Mouse (Mus musculus) cerebellum, adult 2 months (tissue): ENCODE measurements around the gene Ncoa1.

ENCODE experiments used
- CTCF ChIP-seq: fragments of 200-500 bp; IDR thresholded peaks from 2 replicates; pipeline ENCODE4 v1.5.1; 2011; ENCODE audit warnings: low read depth, mild to moderate bottlenecking, control low read depth, low read length, moderate library complexity, borderline replicate concordance; ENCODE audit not compliant: insufficient read depth
- POLR2A ChIP-seq: fragments of 200-500 bp; IDR thresholded peaks from 2 replicates; pipeline ENCODE4 v1.6.1; 2011; ENCODE audit warnings: low read length, control low read depth, borderline replicate concordance; ENCODE audit not compliant: insufficient read depth

DNA sequence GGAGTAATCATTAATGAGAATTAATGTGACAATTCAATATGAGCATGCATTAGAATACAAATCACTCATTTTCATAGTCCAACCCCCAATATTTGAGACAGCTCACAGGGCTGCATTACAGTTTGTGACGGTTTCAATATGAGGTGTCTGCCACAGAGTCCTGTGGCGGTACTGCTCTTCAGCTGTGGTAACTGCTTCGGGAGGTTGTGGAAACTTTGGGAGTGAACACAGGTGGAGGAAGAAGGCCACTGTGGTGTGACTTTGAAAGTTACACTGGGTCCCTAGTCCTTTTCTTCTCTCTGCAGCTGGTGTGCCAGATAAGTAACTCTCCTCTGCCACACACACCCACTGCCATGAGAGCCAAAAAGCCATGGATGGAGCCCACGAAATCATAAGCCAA, 22.7 kb downstream of the Ncoa1 start:
- no peak for TF ChIP-seq CTCF
- TF ChIP-seq POLR2A: no peak
